Comparison of ENCODE assay signal across 12 mouse cellular contexts in the genomic region with DNA sequence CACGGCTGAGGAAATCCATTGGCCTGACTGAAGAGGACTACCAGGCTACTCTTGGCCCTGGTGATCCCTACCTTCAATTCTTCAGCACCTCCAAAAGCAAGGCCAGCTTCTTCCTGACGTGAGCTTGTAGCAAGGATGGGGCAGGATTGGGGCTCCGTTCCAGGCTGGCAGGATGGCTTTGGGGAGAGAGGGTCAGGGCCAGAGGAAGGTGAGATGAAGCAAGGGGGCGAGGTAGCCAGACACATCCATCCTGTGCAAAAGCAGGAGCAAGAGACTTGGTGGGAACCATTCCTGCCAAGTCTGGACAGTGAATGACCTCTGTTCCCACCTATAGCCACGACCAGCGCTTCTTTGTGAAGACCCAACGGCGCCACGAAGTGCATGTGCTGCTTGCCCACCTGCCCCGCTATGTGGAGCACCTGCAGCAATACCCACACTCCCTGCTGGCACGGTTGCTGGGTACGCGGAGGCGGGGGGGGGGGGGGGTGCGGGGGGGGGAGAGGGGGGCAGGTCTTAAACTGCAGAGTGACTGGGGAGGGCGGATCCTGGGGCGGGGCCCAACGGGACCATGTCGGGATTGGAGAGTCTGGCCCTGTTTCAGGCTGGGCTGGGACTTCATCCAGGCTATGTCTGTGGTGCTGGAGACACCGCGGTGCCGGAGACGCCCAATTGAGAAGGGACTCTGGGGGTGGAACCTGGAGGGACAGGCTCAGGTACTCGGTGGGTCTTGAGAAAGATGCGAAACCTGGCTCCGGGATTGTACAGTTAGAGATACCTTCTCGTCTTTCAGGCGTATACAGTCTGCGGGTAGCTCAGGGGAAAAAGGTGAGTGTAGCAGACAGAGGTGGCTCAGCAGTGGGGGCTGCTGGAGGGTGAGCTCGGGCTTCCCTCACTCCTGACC. TPM values are rescaled to one million over a fixed set of nuclear protein-coding genes. Genes with fewer than 3 reads are reported as not detected.
A peak's percentile ranks its signal among the peaks of the same experiment; 100 is the strongest.
DNase-seq lines count a peak whose midpoint lies in the region; ATAC-seq and TF ChIP-seq lines count a peak whose summit lies in the region.
"Had no signal": no experiment of that assay in that cellular context is flagged by ENCODE, and none has a peak within 500 bp of the region (broad histone marks: within the 10 kb centered on the region; RNA-seq: fewer than 3 reads in every experiment).

No protein-coding gene starts in this region.

- ATAC-seq in lung, postnatal 0 days = peak; percentile 13; the same call in 1 of the 2 replicates
- no peak for ATAC-seq in hindbrain, embryonic 16.5 days
- no peak for ATAC-seq in hindbrain, embryonic 11.5 days (ENCODE audit: low FRiP score)

- intact Hi-C loops in gastrocnemius, adult 2 months (cut with DNase I) = no loop called here

- H3K9me3 ChIP-seq in lung, postnatal 0 days (ENCODE audit: low read length) = no peaks in the 10 kb centered on the region
- no peaks in the 10 kb centered on the region for H3K9me3 ChIP-seq in hindbrain, embryonic 16.5 days (ENCODE audit: control insufficient read depth, low read length)
- no peaks in the 10 kb centered on the region for H3K9me3 ChIP-seq in hindbrain, embryonic 11.5 days (ENCODE audit: control insufficient read depth, low read length)
- H3K9me3 ChIP-seq: liver, embryonic 15.5 days had no signal

- peaks cover 10% of the 10 kb centered on the region; the same call in 1 of the 2 replicates for H3K27me3 ChIP-seq in lung, postnatal 0 days (replicated peaks; ENCODE audit: insufficient read depth, low read length)
- peaks cover 6% of the 10 kb centered on the region for H3K27me3 ChIP-seq in hindbrain, embryonic 16.5 days (replicated peaks; ENCODE audit: control insufficient read depth, insufficient read depth, low read length)
- H3K27me3 ChIP-seq in hindbrain, embryonic 11.5 days (ENCODE audit: control insufficient read depth, insufficient read depth, low read length) = peaks cover 9% of the 10 kb centered on the region; the same call in 1 of the 2 replicates

- TF ChIP-seq CTCF in gastrocnemius, adult 2 months (IDR thresholded peaks at IDR 0.05) = no peak
- no peak for TF ChIP-seq CTCF in lung, postnatal 0 days (IDR thresholded peaks at IDR 0.05)

- H3K9ac ChIP-seq in lung, postnatal 0 days (replicated peaks; ENCODE audit: low read depth) = no peak overlapping the region
- H3K9ac ChIP-seq in hindbrain, embryonic 16.5 days (ENCODE audit: low read depth, low read length) = no peak overlapping the region
- H3K9ac ChIP-seq in hindbrain, embryonic 11.5 days (ENCODE audit: low read depth, low read length) = no peak overlapping the region
- H3K9ac ChIP-seq: liver, embryonic 15.5 days had no signal

- H3K4me3 ChIP-seq in gastrocnemius, adult 2 months = no peak overlapping the region
- H3K4me3 ChIP-seq in lung, postnatal 0 days (ENCODE audit: low read depth, low read length) = no peak overlapping the region
- H3K4me3 ChIP-seq in hindbrain, embryonic 16.5 days (ENCODE audit: low read length) = no peak overlapping the region
- H3K4me3 ChIP-seq in hindbrain, embryonic 11.5 days (ENCODE audit: low read depth, low read length) = no peak overlapping the region
- H3K4me3 ChIP-seq: erythroblast, embryonic 14.5 days; liver, embryonic 15.5 days had no signal

- H3K27ac ChIP-seq in gastrocnemius, adult 2 months = no peak overlapping the region
- H3K27ac ChIP-seq in lung, postnatal 0 days (ENCODE audit: low read length) = no peak overlapping the region
- no peak overlapping the region for H3K27ac ChIP-seq in hindbrain, embryonic 16.5 days (ENCODE audit: low read depth, low read length)
- H3K27ac ChIP-seq in hindbrain, embryonic 11.5 days (ENCODE audit: low read depth, low read length) = no peak overlapping the region
- H3K27ac ChIP-seq: liver, embryonic 15.5 days had no signal

- TF ChIP-seq EP300 in lung, postnatal 0 days (IDR thresholded peaks at IDR 0.05) = no peak

- 35% methylated on average over 25 of the region's 30 CpGs for WGBS in lung, postnatal 0 days
- 38% methylated on average over 23 of the region's 30 CpGs for WGBS in hindbrain, embryonic 16.5 days
- WGBS in hindbrain, embryonic 11.5 days = 41% methylated on average over 24 of the region's 30 CpGs

- DNase-seq in gastrocnemius, adult 2 months = peak; percentile 66
- DNase-seq in gastrocnemius, postnatal 4 days (ENCODE audit: low spot score in 2 of 2) = no peak
- DNase-seq in lung, postnatal 0 days (ENCODE audit: low spot score) = no peak
- no peak for DNase-seq in lung, postnatal 25 days (ENCODE audit: low spot score)
- peak; percentile 71 for DNase-seq in cerebellum, adult 9-11 months
- peak; percentile 71 for DNase-seq in lung, postnatal 10 days
- DNase-seq in hindbrain, embryonic 11.5 days (ENCODE audit: low spot score) = no peak

- no peaks in the 10 kb centered on the region for H3K4me1 ChIP-seq in lung, postnatal 0 days (ENCODE audit: insufficient read depth, low read depth, low read length)
- peaks cover 10% of the 10 kb centered on the region for H3K4me1 ChIP-seq in hindbrain, embryonic 16.5 days (ENCODE audit: control insufficient read depth, insufficient read depth, low read depth, low read length)
- H3K4me1 ChIP-seq in hindbrain, embryonic 11.5 days (replicated peaks; ENCODE audit: control insufficient read depth, insufficient read depth, low read length) = no peaks in the 10 kb centered on the region

- no peaks in the 10 kb centered on the region for H3K36me3 ChIP-seq in lung, postnatal 0 days (ENCODE audit: insufficient read depth, low read length)
- no peaks in the 10 kb centered on the region for H3K36me3 ChIP-seq in hindbrain, embryonic 16.5 days (ENCODE audit: control insufficient read depth, insufficient read depth, low read length)
- H3K36me3 ChIP-seq in hindbrain, embryonic 11.5 days (ENCODE audit: control insufficient read depth, insufficient read depth, low read length) = no peaks in the 10 kb centered on the region

- no peak overlapping the region for H3K4me2 ChIP-seq in lung, postnatal 0 days (replicated peaks; ENCODE audit: low read depth, low read length)
- H3K4me2 ChIP-seq in hindbrain, embryonic 16.5 days (ENCODE audit: low read length) = no peak overlapping the region
- H3K4me2 ChIP-seq in hindbrain, embryonic 11.5 days (replicated peaks; ENCODE audit: low read depth, low read length) = no peak overlapping the region
- H3K4me2 ChIP-seq: liver, embryonic 15.5 days had no signal

RNA-seq across cellular contexts. Expression of gene 9430097D07Rik, which starts 2.9 kb away (rescaled TPM):
- not detected for total RNA-seq in gastrocnemius, adult 2 months (2021)
- not detected for total RNA-seq in gastrocnemius, postnatal 4 days (2021)
- not detected in 2 replicates for polyA plus RNA-seq in lung, postnatal 0 days (2015; fragmentation: Nextera tagmentation; extraction: Ambion mirVana)
- 0.72 and 1.6 TPM in 2 replicates for polyA plus RNA-seq in hindbrain, embryonic 16.5 days (2015; fragmentation: Nextera tagmentation; extraction: Ambion mirVana)
- polyA plus RNA-seq in hindbrain, embryonic 11.5 days (2014; fragmentation: Nextera tagmentation; extraction: Ambion mirVana) = 0.37 and 0.42 TPM in 2 replicates
- polyA plus RNA-seq: erythroblast, embryonic 14.5 days; heart, embryonic 14.5 days; liver, embryonic 15.5 days; stomach, embryonic 14.5 days had no signal

RNA-seq across cellular contexts. Expression of gene Pip5kl1, which starts 3.8 kb away (rescaled TPM):
- not detected for total RNA-seq in gastrocnemius, adult 2 months (2021)
- not detected for total RNA-seq in gastrocnemius, postnatal 4 days (2021)
- not detected in 2 replicates for polyA plus RNA-seq in lung, postnatal 0 days (2015; fragmentation: Nextera tagmentation; extraction: Ambion mirVana)
- 16.9 and 20.4 TPM in 2 replicates for polyA plus RNA-seq in hindbrain, embryonic 16.5 days (2015; fragmentation: Nextera tagmentation; extraction: Ambion mirVana)
- polyA plus RNA-seq in hindbrain, embryonic 11.5 days (2014; fragmentation: Nextera tagmentation; extraction: Ambion mirVana) = 2.1 and 2.6 TPM in 2 replicates
- polyA plus RNA-seq: erythroblast, embryonic 14.5 days; heart, embryonic 14.5 days; liver, embryonic 15.5 days had no signal

RNA-seq across cellular contexts. Expression of gene Dpm2, which starts 7.7 kb away (rescaled TPM):
- total RNA-seq in gastrocnemius, adult 2 months (2021) = 10 to 100 TPM; 11.1 to 14.1 TPM
- total RNA-seq in gastrocnemius, postnatal 4 days (2021) = 10 to 100 TPM; 36.4 to 41.9 TPM
- polyA plus RNA-seq in lung, postnatal 0 days (2015; fragmentation: Nextera tagmentation; extraction: Ambion mirVana) = 103 and 112 TPM in 2 replicates
- 142 and 150 TPM in 2 replicates for polyA plus RNA-seq in hindbrain, embryonic 16.5 days (2015; fragmentation: Nextera tagmentation; extraction: Ambion mirVana)
- polyA plus RNA-seq in hindbrain, embryonic 11.5 days (2014; fragmentation: Nextera tagmentation; extraction: Ambion mirVana) = 115 and 125 TPM in 2 replicates

RNA-seq across cellular contexts. Expression of gene St6galnac4, which starts 8.5 kb away (rescaled TPM):
- total RNA-seq in gastrocnemius, adult 2 months (2021) = 10 to 100 TPM in 1 of 2 experiments, 1 to 10 TPM in 1; 8.7 to 21.6 TPM
- 10 to 100 TPM; 48.8 to 55.1 TPM for total RNA-seq in gastrocnemius, postnatal 4 days (2021)
- 32.0 and 38.9 TPM in 2 replicates for polyA plus RNA-seq in lung, postnatal 0 days (2015; fragmentation: Nextera tagmentation; extraction: Ambion mirVana)
- 49.6 and 54.3 TPM in 2 replicates for polyA plus RNA-seq in hindbrain, embryonic 16.5 days (2015; fragmentation: Nextera tagmentation; extraction: Ambion mirVana)
- 12.9 and 13.4 TPM in 2 replicates for polyA plus RNA-seq in hindbrain, embryonic 11.5 days (2014; fragmentation: Nextera tagmentation; extraction: Ambion mirVana)

RNA-seq across cellular contexts. Expression of gene St6galnac6, which starts 21.1 kb away (rescaled TPM):
- total RNA-seq in gastrocnemius, adult 2 months (2021) = 10 to 100 TPM; 46.8 to 56.5 TPM
- 10 to 100 TPM; 57.4 to 63.6 TPM for total RNA-seq in gastrocnemius, postnatal 4 days (2021)
- polyA plus RNA-seq in lung, postnatal 0 days (2015; fragmentation: Nextera tagmentation; extraction: Ambion mirVana) = 13.4 and 14.4 TPM in 2 replicates
- 29.5 and 35.4 TPM in 2 replicates for polyA plus RNA-seq in hindbrain, embryonic 16.5 days (2015; fragmentation: Nextera tagmentation; extraction: Ambion mirVana)
- 3.2 and 5.0 TPM in 2 replicates for polyA plus RNA-seq in hindbrain, embryonic 11.5 days (2014; fragmentation: Nextera tagmentation; extraction: Ambion mirVana)

Comparison
In these comparisons a context has a peak if more than half of its experiments do, and no peak if none do; other contexts are left out.
1. DNase-seq: peak in gastrocnemius, adult 2 months (single experiment), cerebellum, adult 9-11 months (single experiment) and lung, postnatal 10 days (single experiment); none in gastrocnemius, postnatal 4 days (0 of 2), lung, postnatal 0 days (single experiment), lung, postnatal 25 days (single experiment) and hindbrain, embryonic 11.5 days (single experiment).